Mouse (Mus musculus) spleen, adult 2 months (tissue): ENCODE results near the gene Olfr1330.

Experiments
- CTCF ChIP-seq: fragments of 200-500 bp; IDR thresholded peaks from 2 replicates; pipeline ENCODE4 v1.5.1; 2011; ENCODE audit warnings: mild to moderate bottlenecking, inconsistent platforms; ENCODE audit not compliant: insufficient read depth, insufficient read length, insufficient replicate concordance; ENCODE audit errors: extremely low read depth
- POLR2A ChIP-seq: fragments of 200-500 bp; IDR thresholded peaks from 2 replicates; pipeline ENCODE4 v1.6.1; 2011; ENCODE audit warnings: low read depth, low read length, inconsistent platforms

DNA sequence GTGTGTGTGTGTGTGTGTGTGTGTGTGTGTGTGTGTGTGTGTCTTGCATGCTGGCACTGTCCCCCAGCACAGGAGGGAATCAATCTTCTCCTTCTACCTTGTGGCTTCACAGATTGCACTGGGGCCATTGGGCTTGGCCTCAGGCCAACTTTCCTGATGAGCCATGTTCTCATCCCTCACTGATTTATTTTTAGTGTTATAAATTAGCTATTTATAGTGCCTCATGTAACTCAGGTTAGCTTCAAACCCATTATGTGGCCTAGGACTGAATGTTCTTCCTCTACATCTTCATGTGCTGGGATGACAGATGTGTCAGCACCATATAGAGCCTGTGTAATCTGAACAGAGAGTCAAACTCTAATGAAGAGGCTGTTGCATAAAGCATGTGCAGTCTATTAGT, 20.8 kb upstream of the Olfr1330 start:
- TF ChIP-seq CTCF (no peak), POLR2A (no peak)
